ENCODE assay signal across 10 mouse cellular contexts in genomic region chr1:136958185-136958584, GRCm38 (mm10). TPM values are rescaled to one million over a fixed set of nuclear protein-coding genes. Genes with fewer than 3 reads are reported as not detected.
A peak's percentile ranks its signal among the peaks of the same experiment; 100 is the strongest.
DNase-seq lines count a peak whose midpoint lies in the region; ATAC-seq and TF ChIP-seq lines count a peak whose summit lies in the region.
"Had no signal": no experiment of that assay in that cellular context is flagged by ENCODE, and none has a peak within 500 bp of the region (broad histone marks: within the 10 kb centered on the region; RNA-seq: fewer than 3 reads in every experiment).

No protein-coding gene starts in this region.

- no peaks in the 10 kb centered on the region for H3K36me3 ChIP-seq in lung, embryonic 14.5 days (ENCODE audit: insufficient read depth)
- H3K36me3 ChIP-seq in forebrain, embryonic 14.5 days (ENCODE audit: control insufficient read depth, insufficient read depth, low read length), result no peaks in the 10 kb centered on the region
- H3K36me3 ChIP-seq in limb, embryonic 14.5 days (ENCODE audit: control insufficient read depth, insufficient read depth, low read length), result no peaks in the 10 kb centered on the region
- no peaks in the 10 kb centered on the region for H3K36me3 ChIP-seq in neural tube, embryonic 14.5 days (ENCODE audit: control insufficient read depth, insufficient read depth, low read length)
- H3K36me3 ChIP-seq: lung, embryonic 15.5 days had no signal

- H3K9me3 ChIP-seq in lung, embryonic 14.5 days (ENCODE audit: low read depth, low read length), result no peaks in the 10 kb centered on the region
- no peaks in the 10 kb centered on the region for H3K9me3 ChIP-seq in forebrain, embryonic 14.5 days (replicated peaks; ENCODE audit: control insufficient read depth, low read length)
- no peaks in the 10 kb centered on the region for H3K9me3 ChIP-seq in limb, embryonic 14.5 days (ENCODE audit: control insufficient read depth, low read length)
- no peaks in the 10 kb centered on the region for H3K9me3 ChIP-seq in neural tube, embryonic 14.5 days (ENCODE audit: control insufficient read depth, low read length)
- H3K9me3 ChIP-seq: lung, embryonic 15.5 days had no signal

- no peak overlapping the region for H3K9ac ChIP-seq in lung, embryonic 14.5 days
- no peak overlapping the region for H3K9ac ChIP-seq in forebrain, embryonic 14.5 days (ENCODE audit: low read length)
- H3K9ac ChIP-seq in limb, embryonic 14.5 days (ENCODE audit: low read depth, low read length, severe bottlenecking), result no peak overlapping the region
- H3K9ac ChIP-seq in neural tube, embryonic 14.5 days (replicated peaks; ENCODE audit: low read depth, low read length), result no peak overlapping the region
- H3K9ac ChIP-seq: lung, embryonic 15.5 days had no signal

- no peak overlapping the region for H3K27ac ChIP-seq in lung, embryonic 14.5 days (ENCODE audit: low read depth)
- H3K27ac ChIP-seq in forebrain, embryonic 14.5 days (ENCODE audit: low read depth, low read length), result no peak overlapping the region
- H3K27ac ChIP-seq in limb, embryonic 14.5 days (replicated peaks; ENCODE audit: low read depth, low read length), result no peak overlapping the region
- H3K27ac ChIP-seq in neural tube, embryonic 14.5 days (ENCODE audit: low read depth, low read length), result no peak overlapping the region
- H3K27ac ChIP-seq: lung, embryonic 15.5 days had no signal

- H3K4me3 ChIP-seq in lung, embryonic 14.5 days (ENCODE audit: low read depth, low read length), result no peak overlapping the region
- H3K4me3 ChIP-seq in forebrain, embryonic 14.5 days (ENCODE audit: low read depth, low read length), result no peak overlapping the region
- no peak overlapping the region for H3K4me3 ChIP-seq in limb, embryonic 14.5 days (replicated peaks; ENCODE audit: low read length)
- H3K4me3 ChIP-seq in neural tube, embryonic 14.5 days (ENCODE audit: low read depth, low read length), result no peak overlapping the region
- H3K4me3 ChIP-seq: lung, embryonic 15.5 days had no signal

- no peak for TF ChIP-seq POLR2A in limb, embryonic 14.5 days (IDR thresholded peaks at IDR 0.05; ENCODE audit: borderline replicate concordance, extremely low read depth, insufficient read depth, insufficient read length)

- DNase-seq in lung, embryonic 14.5 days, result peak; percentile 40
- DNase-seq in lung, postnatal 4 days, result no peak
- no peak for DNase-seq in forebrain, embryonic 14.5 days (ENCODE audit: low spot score)
- no peak for DNase-seq in limb, embryonic 14.5 days (ENCODE audit: low spot score)
- DNase-seq in testis, postnatal 10 days (ENCODE audit: low spot score), result no peak
- DNase-seq in thymus, postnatal 0 days (ENCODE audit: low spot score), result no peak
- DNase-seq: thymus, adult 18-20 months had no signal

- no peak for TF ChIP-seq CTCF in lung, embryonic 14.5 days (IDR thresholded peaks at IDR 0.05; ENCODE audit: low read depth)

- H3K4me1 ChIP-seq in lung, embryonic 14.5 days (ENCODE audit: insufficient read depth), result no peaks in the 10 kb centered on the region
- H3K4me1 ChIP-seq in forebrain, embryonic 14.5 days (ENCODE audit: control insufficient read depth, insufficient read depth, low read length), result no peaks in the 10 kb centered on the region
- peaks cover 3% of the 10 kb centered on the region; the same call in 1 of the 2 replicates for H3K4me1 ChIP-seq in limb, embryonic 14.5 days (ENCODE audit: control insufficient read depth, insufficient read depth, low read length)
- H3K4me1 ChIP-seq in neural tube, embryonic 14.5 days (ENCODE audit: control insufficient read depth, insufficient read depth, low read length), result peaks cover 3% of the 10 kb centered on the region; the same call in 1 of the 2 replicates

- peak; percentile 50; the same call in 1 of the 2 replicates for ATAC-seq in lung, embryonic 14.5 days (ENCODE audit: insufficient read depth)
- ATAC-seq in forebrain, embryonic 14.5 days, result no peak
- no peak for ATAC-seq in limb, embryonic 14.5 days (ENCODE audit: low FRiP score, low read depth)
- 0 out of 2 replicates have a peak, but pooled peaks have one; percentile 31 for ATAC-seq in neural tube, embryonic 14.5 days (ENCODE audit: low read depth)
- no peak for ATAC-seq in monocyte, adult 5-6 weeks (replicated peaks; ENCODE audit: insufficient number of reproducible peaks, low FRiP score, low TSS enrichment, poor library complexity, severe bottlenecking)

- H3K27me3 ChIP-seq in lung, embryonic 14.5 days (ENCODE audit: insufficient read depth, low read length), result peaks cover 36% of the 10 kb centered on the region
- peaks cover 56% of the 10 kb centered on the region for H3K27me3 ChIP-seq in forebrain, embryonic 14.5 days (replicated peaks; ENCODE audit: control insufficient read depth, insufficient read depth, low read length)
- H3K27me3 ChIP-seq in limb, embryonic 14.5 days (ENCODE audit: control insufficient read depth, insufficient read depth, low read length), result peaks cover 34% of the 10 kb centered on the region
- H3K27me3 ChIP-seq in neural tube, embryonic 14.5 days (ENCODE audit: control insufficient read depth, insufficient read depth, low read length), result peaks cover 22% of the 10 kb centered on the region

- peak overlapping the region; percentile 36 for H3K4me2 ChIP-seq in lung, embryonic 14.5 days
- 0 out of 2 replicates have a peak overlapping the region, but pooled peaks have one; percentile 12 for H3K4me2 ChIP-seq in forebrain, embryonic 14.5 days (ENCODE audit: low read length)
- 0 out of 2 replicates have a peak overlapping the region, but pooled peaks have one; percentile 13 for H3K4me2 ChIP-seq in limb, embryonic 14.5 days (replicated peaks; ENCODE audit: low read depth, low read length, severe bottlenecking)
- no peak overlapping the region for H3K4me2 ChIP-seq in neural tube, embryonic 14.5 days (ENCODE audit: low read depth, low read length)
- H3K4me2 ChIP-seq: lung, embryonic 15.5 days had no signal

- 2% methylated on average over 13 of the region's 13 CpGs for WGBS in lung, embryonic 14.5 days
- WGBS in forebrain, embryonic 14.5 days, result 0% methylated on average over 8 of the region's 13 CpGs
- 3% methylated on average over 13 of the region's 13 CpGs for WGBS in limb, embryonic 14.5 days
- 1% methylated on average over 8 of the region's 13 CpGs for WGBS in neural tube, embryonic 14.5 days

RNA-seq across cellular contexts. Expression of gene Nr5a2, which starts 2.1 kb away (rescaled TPM):
- polyA plus RNA-seq in lung, embryonic 14.5 days (2014; fragmentation: Nextera tagmentation; extraction: Ambion mirVana), result 3.6 and 4.1 TPM in 2 replicates
- 0.17 and 0.30 TPM in 2 replicates for polyA plus RNA-seq in forebrain, embryonic 14.5 days (2014; fragmentation: Nextera tagmentation; extraction: Ambion mirVana)
- 1.0 and 1.1 TPM in 2 replicates for polyA plus RNA-seq in limb, embryonic 14.5 days (2012; rRNA removed)
- 0.70 and 1.1 TPM in 2 replicates for polyA plus RNA-seq in limb, embryonic 14.5 days (2014; fragmentation: Nextera tagmentation; extraction: Ambion mirVana)
- polyA plus RNA-seq in neural tube, embryonic 14.5 days (2014; fragmentation: Nextera tagmentation; extraction: Ambion mirVana), result 1.4 and 1.5 TPM in 2 replicates
- total RNA-seq in monocyte, adult 5-6 weeks (2017), result not detected in 3 replicates
- 0.04 TPM in 2 replicates for polyA plus RNA-seq in thymus, postnatal 0 days (2015; fragmentation: Nextera tagmentation; extraction: Ambion mirVana)

Comparison
In these comparisons a context has a peak if more than half of its experiments do, and no peak if none do; other contexts are left out.
1. ATAC-seq: peak in lung, embryonic 14.5 days (single experiment) and neural tube, embryonic 14.5 days (single experiment); none in forebrain, embryonic 14.5 days (single experiment), limb, embryonic 14.5 days (single experiment) and monocyte, adult 5-6 weeks (single experiment).